Mouse (Mus musculus) C2C12 (cell line): ENCODE data around the gene Kctd11. TPM values are rescaled to one million over a fixed set of nuclear protein-coding genes. Genes with fewer than 3 reads are reported as not detected.

Experiments used
- H3K27me3 ChIP-seq: one replicate; pipeline ENCODE4 v1.6.1; 2011; ENCODE audit not compliant: control insufficient read depth, insufficient read depth, insufficient read length
- H3K36me3 ChIP-seq: one replicate; pipeline ENCODE4 v1.6.1; 2011; ENCODE audit not compliant: control insufficient read depth, insufficient read depth
- H3K4me3 ChIP-seq: one replicate; pipeline ENCODE4 v1.5.1; 2011; ENCODE audit warnings: mild to moderate bottlenecking, control low read depth; ENCODE audit not compliant: poor library complexity, insufficient read depth, severe bottlenecking
- H3K79me2 ChIP-seq: one replicate; pipeline ENCODE4 v1.6.1; 2011; ENCODE audit not compliant: control insufficient read depth, insufficient read depth
- H3K79me3 ChIP-seq: one replicate; pipeline ENCODE4 v1.6.1; 2011; ENCODE audit warnings: low read depth, control low read depth
- H3ac ChIP-seq: one replicate; pipeline ENCODE3; 2011; ENCODE audit warnings: low read depth; ENCODE audit not compliant: control insufficient read depth, insufficient read length
- CEBPB ChIP-seq: IDR thresholded peaks from one replicate; pipeline ENCODE4 v1.6.1; 2011; ENCODE audit warnings: low read depth, mild to moderate bottlenecking, control low read depth, moderate library complexity
- CTCF ChIP-seq: IDR thresholded peaks from one replicate; pipeline ENCODE4 v1.5.1; 2011; ENCODE audit not compliant: control insufficient read depth, insufficient read depth, insufficient read length
- FOSL1 ChIP-seq: IDR thresholded peaks from one replicate; pipeline ENCODE4 v1.8.0; 2011; ENCODE audit warnings: mild to moderate bottlenecking, low read length; ENCODE audit not compliant: poor library complexity, insufficient read depth, severe bottlenecking
- MAX ChIP-seq: IDR thresholded peaks from one replicate; pipeline ENCODE4 v1.6.1; 2011; ENCODE audit warnings: mild to moderate bottlenecking, control low read depth
- MYOD1 ChIP-seq: IDR thresholded peaks from one replicate; pipeline ENCODE4 v1.6.1; 2011; ENCODE audit warnings: low read depth; ENCODE audit not compliant: control insufficient read depth, insufficient read length
- MYOG ChIP-seq: IDR thresholded peaks from one replicate; pipeline ENCODE4 v1.6.1; 2011; ENCODE audit not compliant: control insufficient read depth, insufficient read length; ENCODE audit errors: extremely low read depth
- USF1 ChIP-seq: IDR thresholded peaks from one replicate; pipeline ENCODE4 v1.6.1; 2011; ENCODE audit warnings: low read depth, mild to moderate bottlenecking, control low read depth, moderate library complexity
- polyA plus RNA-seq: library from polyadenylated mRNA; unstranded; fragments of >200 nt; fragmentation: generic; extraction: Trizol; gene quantifications from one replicate; pipeline ENCODE4 v1.2.1, GENCODE M21; 2012; ENCODE audit warnings: missing spikeins

Kctd11 gene
- polyA plus RNA-seq, 1 experiment: 17.2 TPM

GRCm38 (mm10) chr11:69878399-69878798, 2.8 kb downstream of the Kctd11 start:
- H3K4me3 ChIP-seq: no peak overlapping the region
- H3K79me2 ChIP-seq: peaks cover 36% of the 10 kb centered on the region
- H3ac ChIP-seq: peak overlapping the region; percentile 49
- H3K36me3 ChIP-seq: no peaks in the 10 kb centered on the region
- peaks cover 28% of the 10 kb centered on the region for H3K79me3 ChIP-seq
- H3K27me3 ChIP-seq: no peaks in the 10 kb centered on the region
- TF ChIP-seq MAX: no peak
- TF ChIP-seq MYOG: no peak
- TF ChIP-seq FOSL1: no peak
- no peak for TF ChIP-seq USF1
- TF ChIP-seq MYOD1: no peak
- TF ChIP-seq CTCF: no peak
- TF ChIP-seq CEBPB: no peak

DNA sequence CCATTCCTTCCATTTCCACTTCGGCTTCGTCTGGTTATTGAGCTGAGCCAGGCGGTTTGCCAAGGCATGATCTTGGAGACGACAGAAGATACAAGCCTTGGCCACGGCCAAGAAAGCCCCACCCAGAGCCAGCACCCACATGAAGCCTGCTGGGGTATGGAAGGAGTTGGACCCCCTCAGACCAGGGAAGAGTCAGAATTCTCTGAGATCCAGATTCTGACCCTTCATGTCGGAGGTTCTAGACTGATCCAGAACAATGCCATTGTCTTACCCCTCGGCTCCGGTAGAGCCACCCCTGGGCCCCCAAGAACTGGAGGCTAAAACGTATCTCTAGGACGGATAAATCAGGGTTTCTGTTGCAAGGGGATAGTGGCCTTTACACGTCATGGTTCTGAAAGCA, 3.3 kb downstream of the Kctd11 start, which contains the start of gene Tmem95:
Tmem95 (minus strand) TSS at position 141 of the 400 bp plus-strand sequence.
- H3K79me3 ChIP-seq: peaks cover 28% of the 10 kb centered on the region
- H3ac ChIP-seq: peak within 1 kb of the TSS; percentile 49
- peak within 1 kb of the TSS; percentile 68 for H3K4me3 ChIP-seq
- H3K27me3 ChIP-seq: no peaks in the 10 kb centered on the region
- peaks cover 36% of the 10 kb centered on the region for H3K79me2 ChIP-seq
- no peaks in the 10 kb centered on the region for H3K36me3 ChIP-seq
- TF ChIP-seq CTCF: no peak
- no peak for TF ChIP-seq MYOG
- TF ChIP-seq MAX: no peak
- TF ChIP-seq MYOD1: no peak
- no peak for TF ChIP-seq USF1
- no peak for TF ChIP-seq FOSL1

- Histone ChIP-seq H3K4me3 (no peak overlapping the region), H3ac (no peak overlapping the region), H3K27me3 (no peaks in the 10 kb centered on the region), H3K79me2 (peaks cover 36% of the 10 kb centered on the region), H3K79me3 (peaks cover 28% of the 10 kb centered on the region), H3K36me3 (no peaks in the 10 kb centered on the region)
- TF ChIP-seq FOSL1 (no peak), CEBPB (no peak), MYOD1 (no peak), CTCF (peak; percentile 95)
Observed at GRCm38 (mm10) chr11:69876867-69877266, 4.3 kb downstream of the Kctd11 start.

DNA sequence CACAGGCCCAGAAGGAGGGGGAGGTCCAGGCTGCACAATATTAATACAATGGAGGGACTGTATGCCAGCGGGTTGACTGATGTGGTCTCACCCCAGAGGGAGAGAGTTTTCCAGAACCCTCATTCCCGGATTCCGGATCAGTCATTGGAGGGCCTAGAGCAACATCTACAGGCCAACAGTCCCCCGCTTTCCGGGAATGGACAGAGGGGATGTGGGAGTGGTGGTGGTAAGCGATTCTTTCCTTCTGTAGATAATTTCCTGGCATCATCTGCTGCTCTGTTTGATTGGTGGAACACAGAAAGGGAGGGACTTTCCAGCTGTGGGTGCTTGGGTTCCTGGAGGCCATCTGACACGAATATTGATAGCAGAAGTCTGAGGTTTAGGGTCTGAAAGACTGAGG, 5.0 kb downstream of the Kctd11 start:
- TF ChIP-seq FOSL1 (no peak), MAX (no peak), MYOD1 (no peak), CTCF (no peak)
- no peak overlapping the region for H3ac ChIP-seq
- H3K4me3 ChIP-seq: no peak overlapping the region
- H3K36me3 ChIP-seq: no peaks in the 10 kb centered on the region
- peaks cover 28% of the 10 kb centered on the region for H3K79me3 ChIP-seq
- peaks cover 36% of the 10 kb centered on the region for H3K79me2 ChIP-seq
- H3K27me3 ChIP-seq: no peaks in the 10 kb centered on the region

DNA sequence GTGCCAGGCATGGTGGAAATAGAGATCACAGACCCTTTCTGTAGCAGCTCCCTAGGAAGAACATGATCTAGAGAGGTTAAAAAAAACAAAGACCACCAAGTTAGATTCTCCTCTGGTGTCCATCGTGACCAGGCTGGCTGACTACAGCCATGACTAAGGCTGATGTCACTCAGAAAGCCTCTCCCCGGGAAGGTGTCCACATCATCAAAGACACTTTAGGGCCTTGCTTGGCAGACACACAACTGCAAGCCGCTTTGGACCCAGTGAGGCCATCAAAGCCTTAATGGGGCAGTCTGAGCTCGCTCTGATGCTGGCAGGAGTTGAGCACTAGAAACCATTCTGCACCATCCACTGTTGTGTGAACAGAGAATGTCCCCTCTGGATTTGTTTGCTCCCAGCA, 8.8 kb downstream of the Kctd11 start:
- peak; percentile 29 for TF ChIP-seq USF1
- TF ChIP-seq MYOG: no peak
- Histone ChIP-seq H3K79me3 (no peaks in the 10 kb centered on the region), H3K79me2 (peaks cover 3% of the 10 kb centered on the region), H3K4me3 (no peak overlapping the region), H3K27me3 (peaks cover under 1% of the 10 kb centered on the region), H3ac (no peak overlapping the region), H3K36me3 (no peaks in the 10 kb centered on the region)

- peaks cover 6% of the 10 kb centered on the region for H3K27me3 ChIP-seq
- no peak overlapping the region for H3ac ChIP-seq
- no peaks in the 10 kb centered on the region for H3K36me3 ChIP-seq
- no peaks in the 10 kb centered on the region for H3K79me3 ChIP-seq
- no peaks in the 10 kb centered on the region for H3K79me2 ChIP-seq
- TF ChIP-seq USF1 (no peak), FOSL1 (no peak), MAX (no peak), MYOG (no peak), MYOD1 (no peak), CTCF (no peak), CEBPB (no peak)
- H3K4me3 ChIP-seq: no peak overlapping the region
Observed at GRCm38 (mm10) chr11:69871822-69872221, 9.4 kb downstream of the Kctd11 start.
